Mouse (Mus musculus): Measurements from ENCODE around the gene Aspg.

Gene Aspg

DNA sequence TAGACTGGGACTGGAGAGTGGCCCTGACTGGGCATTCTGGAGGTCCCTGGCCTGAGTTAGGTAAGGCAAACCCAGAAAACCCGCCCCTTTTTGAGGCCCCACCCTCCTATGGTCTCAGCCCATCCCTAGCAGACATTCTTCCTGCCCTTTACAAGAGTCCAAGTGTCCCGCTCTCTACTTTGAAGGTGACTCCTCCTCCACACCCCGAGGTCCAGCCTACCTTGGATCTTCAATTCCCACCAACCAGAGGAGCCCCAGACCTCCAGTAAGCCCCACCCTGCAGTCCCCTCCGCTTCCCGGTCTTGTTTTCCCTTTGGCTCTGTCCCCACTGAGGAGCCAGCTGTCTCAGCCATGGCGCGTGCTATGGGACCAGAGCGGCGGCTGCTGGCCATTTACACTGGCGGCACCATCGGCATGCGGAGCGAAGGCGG is at the start of gene Aspg:
Gene Aspg, plus strand, starts transcription at position 139 of the 431 bp plus-strand sequence.
- peak; percentile 81 for DNase-seq

DNA sequence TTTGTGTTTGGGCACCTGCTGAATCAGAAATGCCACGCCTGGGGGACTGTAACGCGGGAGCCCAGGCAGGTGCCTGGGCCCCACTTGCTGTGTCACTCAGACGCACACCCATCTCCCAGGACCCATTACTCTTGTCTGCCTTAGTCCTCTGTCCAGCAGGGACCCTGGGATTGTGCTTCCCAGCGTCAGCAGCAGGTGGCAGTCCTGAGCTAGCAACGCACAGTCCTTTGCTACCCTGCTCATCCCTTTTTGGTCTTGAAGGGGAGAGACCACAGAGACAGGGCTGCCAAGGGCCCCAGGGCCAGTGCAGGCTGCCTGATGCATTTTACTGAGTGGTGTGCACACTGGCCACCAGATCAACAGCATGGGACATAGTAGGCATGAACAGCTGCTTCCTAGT is 28.8 kb upstream of the Aspg start:
- peak; percentile 82 for DNase-seq

DNA sequence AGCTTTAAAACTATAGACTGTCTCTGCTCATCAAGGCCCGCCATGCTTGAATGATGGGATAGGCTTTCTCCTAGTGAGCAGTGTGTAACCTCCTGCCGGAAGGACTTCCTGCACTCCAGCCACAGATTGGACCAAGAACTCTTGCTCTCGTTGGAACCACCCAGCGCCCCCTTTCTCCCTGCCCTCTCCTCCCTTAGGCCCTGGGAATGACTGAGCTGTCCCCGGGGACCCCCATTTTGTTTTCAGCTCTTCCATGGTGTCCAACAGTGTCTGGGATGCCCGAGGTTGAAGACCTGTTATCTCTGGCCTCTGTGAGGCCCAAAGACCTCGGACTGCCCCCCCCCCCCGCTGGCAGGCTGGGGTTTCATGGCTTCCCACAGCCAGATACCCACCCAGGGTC is 26.6 kb upstream of the Aspg start:
- DNase-seq: no peak

DNA sequence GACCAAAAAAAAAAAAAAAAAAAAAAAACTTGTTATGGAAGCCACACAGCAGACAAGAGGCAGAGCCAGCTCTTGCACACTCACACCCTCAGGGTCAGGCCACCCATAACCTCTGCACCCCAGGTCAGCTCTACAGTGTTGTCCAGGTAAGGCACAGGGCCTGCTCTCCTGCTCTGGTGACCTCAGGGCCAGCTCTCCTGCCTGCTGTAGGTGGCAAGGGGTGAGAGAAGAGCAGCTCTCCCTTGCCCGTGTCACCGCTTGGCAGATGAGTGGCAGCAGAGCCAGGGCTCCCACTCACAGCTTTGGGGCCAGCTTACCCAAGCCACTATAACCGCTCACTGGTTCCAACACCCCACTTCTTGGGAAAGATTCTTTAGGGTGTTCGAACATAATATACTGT is 25.6 kb upstream of the Aspg start:
- DNase-seq: no peak

DNA sequence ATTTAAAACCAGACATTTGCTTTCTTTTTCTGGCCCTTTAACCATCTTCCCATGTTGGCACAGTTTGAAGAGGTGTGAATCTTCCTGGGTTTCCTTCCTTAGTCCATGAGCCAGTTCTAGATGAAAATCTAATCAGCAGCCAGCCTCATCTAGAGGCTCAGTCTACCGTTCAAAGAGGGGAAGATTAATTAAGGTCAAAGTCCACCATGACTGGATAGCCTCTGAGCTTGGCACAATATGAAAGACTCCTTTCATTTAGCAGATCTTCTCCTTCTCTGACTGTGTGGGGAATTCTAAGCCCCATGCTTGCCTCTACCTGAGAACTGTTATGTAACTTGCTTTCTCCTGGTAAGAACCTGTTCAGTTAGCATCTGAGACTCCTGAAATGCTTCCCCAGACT is 24.2 kb upstream of the Aspg start:
- DNase-seq: peak; percentile 27

GRCm38 (mm10) chr12:112086250-112086649 is 20.2 kb upstream of the Aspg start:
- DNase-seq: no peak

- no peak for DNase-seq
These were observed 19.8 kb upstream of the Aspg start for GRCm38 (mm10) chr12:112086726-112087125.

GRCm38 (mm10) chr12:112088609-112089324 is 17.7 kb upstream of the Aspg start:
- DNase-seq: no peak

- DNase-seq: peak; percentile 80
These were observed 15.4 kb upstream of the Aspg start for GRCm38 (mm10) chr12:112091054-112091453.

DNA sequence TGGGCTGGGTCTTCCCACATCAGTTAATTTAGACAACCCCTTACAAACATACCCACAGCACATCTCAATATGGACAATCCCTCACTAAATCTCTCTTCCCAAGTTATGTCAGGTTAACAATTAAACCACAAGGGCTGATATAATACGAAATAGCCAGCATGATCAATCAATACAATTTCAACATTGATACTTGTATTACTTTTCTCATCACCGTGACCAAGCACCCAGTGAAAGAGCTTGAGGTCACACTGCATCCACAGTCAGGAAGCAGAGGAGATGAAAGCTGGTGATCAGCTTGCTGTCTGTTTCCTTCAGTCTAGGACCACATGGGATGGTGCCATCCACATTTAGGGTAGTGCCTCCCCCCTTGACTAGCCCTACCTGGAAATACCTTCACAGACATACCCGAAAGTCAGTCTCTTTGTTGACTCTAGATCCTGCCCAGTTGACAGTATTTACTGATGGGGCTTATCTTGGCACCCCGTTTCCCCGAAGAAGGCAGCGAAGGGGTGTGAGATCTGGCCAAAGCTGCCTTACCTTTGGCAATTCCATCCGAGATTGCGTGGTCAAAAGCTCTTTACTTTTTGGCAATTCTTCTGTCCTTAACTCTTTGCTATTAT is 12.1 kb upstream of the Aspg start:
- no peak for DNase-seq

- DNase-seq: peak; percentile 78
These were observed 10.3 kb upstream of the Aspg start for GRCm38 (mm10) chr12:112096051-112096732.

DNA sequence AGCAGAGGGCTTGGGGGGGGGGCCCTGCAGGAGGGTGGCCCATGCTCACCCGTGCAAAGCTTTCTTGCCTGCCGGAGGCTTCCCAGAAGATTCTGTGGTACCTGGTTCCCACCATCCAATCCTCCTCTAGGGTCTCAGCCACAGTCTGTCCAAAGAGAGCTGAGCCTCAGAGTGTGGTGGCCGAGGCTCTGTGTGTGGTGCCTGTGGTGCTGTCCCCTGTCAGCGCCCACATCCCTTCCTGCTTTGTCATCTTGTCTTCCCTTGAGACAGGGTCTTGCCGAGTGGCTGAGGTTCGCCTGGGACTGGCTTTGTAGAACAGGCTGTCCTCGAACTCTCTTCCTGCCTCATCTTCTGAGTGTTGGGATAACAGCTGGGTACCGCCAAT is 9.8 kb upstream of the Aspg start:
- DNase-seq: no peak

GRCm38 (mm10) chr12:112100106-112100505 is 6.4 kb upstream of the Aspg start:
- no peak for DNase-seq

DNA sequence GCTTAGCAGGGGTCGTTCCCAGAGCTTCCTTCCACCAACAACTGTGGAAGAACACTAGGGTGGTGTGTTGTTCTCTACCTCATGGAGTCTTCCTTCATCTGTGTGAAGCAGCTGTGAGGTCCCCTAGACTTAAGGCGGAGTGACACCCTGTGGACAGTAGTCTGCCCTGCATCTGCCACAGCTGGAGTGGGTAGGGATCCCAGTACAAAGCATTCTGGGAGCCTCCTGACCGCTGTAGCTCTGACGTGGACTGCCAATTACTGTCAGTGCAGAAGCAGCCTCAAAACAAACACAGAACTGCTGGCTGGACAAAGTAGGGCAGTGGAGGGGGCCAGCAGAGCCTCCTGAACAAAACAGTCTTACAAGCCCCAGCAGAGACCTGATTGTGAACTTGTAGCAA is 5.4 kb upstream of the Aspg start:
- DNase-seq: no peak

GRCm38 (mm10) chr12:112103179-112103578 is 3.3 kb upstream of the Aspg start:
- no peak for DNase-seq

- DNase-seq: no peak
These were observed 1.6 kb upstream of the Aspg start for GRCm38 (mm10) chr12:112104890-112105289.

DNA sequence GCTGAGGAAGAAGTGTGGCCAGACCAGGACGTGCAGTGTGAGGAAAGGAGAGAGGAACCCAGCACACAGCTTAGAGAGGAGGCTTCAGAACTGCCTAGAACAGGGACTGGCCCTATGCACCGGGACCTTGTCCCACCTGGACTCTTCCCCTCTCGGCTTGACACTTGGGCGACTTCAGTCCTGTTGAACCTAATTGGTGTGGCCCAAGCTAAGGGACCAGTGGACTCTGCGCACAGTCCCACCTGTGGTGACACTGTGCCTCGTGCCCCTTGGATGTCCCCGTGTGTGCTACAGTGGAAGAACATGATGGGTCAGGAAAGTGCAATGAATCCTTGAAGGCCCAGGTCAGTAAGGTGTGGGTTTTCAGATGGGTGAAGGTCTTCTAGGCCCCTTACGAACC is 1.2 kb downstream of the Aspg start:
- DNase-seq: no peak

DNA sequence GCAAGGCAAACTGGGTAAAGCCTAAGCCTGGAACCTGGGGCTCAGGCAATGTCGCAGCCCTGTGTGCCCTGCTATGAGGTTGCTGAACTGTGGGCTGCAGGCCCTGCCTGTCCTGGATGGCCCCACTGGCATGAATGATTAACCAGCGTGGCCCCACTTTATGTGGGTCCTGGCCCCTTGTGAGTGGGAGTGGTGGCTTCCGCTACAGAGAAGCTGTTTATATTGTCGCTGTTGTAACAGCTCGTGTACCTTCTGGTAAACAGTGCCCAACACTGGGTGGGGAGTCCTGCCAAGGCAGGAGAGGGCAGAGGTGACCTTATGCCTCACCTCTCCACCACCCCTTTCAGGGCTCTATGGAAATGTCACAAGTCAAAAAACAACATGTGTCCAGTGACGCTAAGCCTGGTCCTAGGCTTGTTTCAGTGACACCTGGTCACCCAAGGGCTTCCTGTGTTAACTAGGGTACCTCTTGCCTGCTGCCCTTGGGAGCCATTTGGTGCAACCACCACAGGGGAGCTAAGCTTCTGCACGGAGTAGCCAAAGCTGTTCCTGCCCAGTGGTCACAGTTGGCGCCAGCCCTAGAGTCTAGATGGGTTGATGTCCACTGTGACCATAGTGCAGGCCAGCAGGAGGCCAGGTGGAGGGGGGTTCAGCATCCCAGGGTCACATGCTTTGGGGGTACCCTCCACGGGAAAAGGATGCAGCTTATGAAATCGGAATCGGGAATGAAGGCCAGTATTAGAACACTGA is 2.4 kb downstream of the Aspg start:
- DNase-seq: peak; percentile 87

DNA sequence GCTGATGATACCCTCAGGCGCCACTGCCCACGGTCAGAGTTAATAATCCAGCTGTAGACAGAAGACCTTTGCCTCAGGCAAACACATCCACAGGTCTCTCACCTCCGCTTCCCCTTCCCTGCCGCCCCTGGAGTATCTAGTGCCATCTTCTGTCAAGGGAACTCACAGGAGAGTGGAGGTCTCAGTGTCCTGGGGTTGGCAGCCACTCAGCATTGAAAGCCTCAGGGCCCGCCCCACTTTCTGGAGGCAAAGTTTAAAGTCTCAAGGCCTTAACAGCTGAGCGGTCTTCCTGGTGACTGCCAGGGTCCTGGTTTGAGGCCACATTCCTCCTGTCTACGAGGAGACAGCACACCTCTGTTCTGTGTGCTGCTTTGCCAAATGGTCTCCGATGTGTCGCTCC is 3.2 kb downstream of the Aspg start:
- DNase-seq: peak; percentile 87

DNA sequence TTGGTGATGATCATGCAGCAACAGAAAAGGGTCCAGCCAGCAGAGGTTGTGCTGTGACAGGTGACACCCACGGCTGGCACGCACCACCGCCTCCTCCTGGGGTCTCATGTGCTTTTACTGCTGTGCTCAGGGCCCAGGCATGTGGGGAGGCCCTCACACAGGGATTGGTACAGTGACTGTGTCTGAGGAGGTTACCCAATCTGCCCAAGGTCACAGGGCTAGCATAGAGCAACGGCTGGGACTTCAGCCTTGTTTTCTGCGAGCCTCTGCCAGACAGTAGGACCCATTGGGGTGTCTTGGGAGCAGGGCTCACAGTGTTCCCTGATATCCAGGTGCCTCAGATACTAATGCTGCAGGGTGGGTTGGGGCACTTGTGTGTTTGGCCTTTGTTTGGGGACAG is 4.8 kb downstream of the Aspg start:
- no peak for DNase-seq

- no peak for DNase-seq
These were observed 5.8 kb downstream of the Aspg start for GRCm38 (mm10) chr12:112112235-112112634.

GRCm38 (mm10) chr12:112112686-112113396 is 6.4 kb downstream of the Aspg start:
- DNase-seq: no peak

DNA sequence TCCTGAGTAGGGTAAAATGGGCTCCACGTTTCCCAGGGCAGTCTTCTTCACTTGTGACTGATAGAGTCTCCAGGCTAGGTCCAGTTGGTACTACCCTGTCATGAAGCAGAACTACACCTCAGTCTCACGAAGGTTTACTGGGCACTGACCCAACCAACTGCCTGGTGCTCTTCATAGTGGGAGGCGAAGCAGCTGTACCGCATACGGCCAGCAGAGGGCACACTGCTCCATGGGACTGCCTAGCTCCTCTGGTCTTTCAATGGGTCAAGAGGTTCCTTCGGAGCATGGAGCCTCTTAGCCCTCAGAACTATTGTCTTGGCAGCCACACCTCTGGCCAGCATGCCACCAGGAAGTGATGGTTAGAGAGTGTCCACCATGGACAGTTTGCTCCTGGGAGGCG is 7.2 kb downstream of the Aspg start:
- peak; percentile 96 for DNase-seq

All from kidney, adult 9 months (tissue).